Mouse (Mus musculus): ENCODE measurements around the gene Vmn1r232. TPM values are rescaled to one million over a fixed set of nuclear protein-coding genes. Genes with fewer than 3 reads are reported as not detected.

The Vmn1r232 gene
- polyA plus RNA-seq (2017; shearing (Covaris generic)), result not detected

GRCm38 (mm10) chr17:20919614-20920013 lies at the start of gene Vmn1r232:
Gene Vmn1r232, minus strand, starts transcription at chr17:20919714.

GRCm38 (mm10) chr17:20944985-20945891 lies 25.7 kb upstream of the Vmn1r232 start, which contains the start of gene Ppp2r1a:
Gene Ppp2r1a, plus strand, starts transcription at chr17:20945311.

GRCm38 (mm10) chr17:20904991-20905390 lies 14.5 kb downstream of the Vmn1r232 start, which contains the start of gene Vmn1r231:
Gene Vmn1r231, minus strand, starts transcription at chr17:20905091.

Other genes with a start within 250 kb of the Vmn1r232 start
- gene Vmn1r226, start 236.9 kb downstream of the Vmn1r232 start, polyA plus RNA-seq (2017; shearing (Covaris generic)), result not detected
- gene Vmn1r227, start 189.9 kb downstream of the Vmn1r232 start, polyA plus RNA-seq (2017; shearing (Covaris generic)), result not detected
- gene Vmn1r228, start 133.6 kb downstream of the Vmn1r232 start, polyA plus RNA-seq (2017; shearing (Covaris generic)), result not detected
- gene Vmn1r229, start 108.2 kb downstream of the Vmn1r232 start, polyA plus RNA-seq (2017; shearing (Covaris generic)), result not detected
- not detected for gene Vmn1r230, start 79.3 kb downstream of the Vmn1r232 start, polyA plus RNA-seq (2017; shearing (Covaris generic))
- gene Vmn1r231, start 14.6 kb downstream of the Vmn1r232 start, polyA plus RNA-seq (2017; shearing (Covaris generic)), result not detected
- gene Ppp2r1a, start 25.6 kb upstream of the Vmn1r232 start, polyA plus RNA-seq (2017; shearing (Covaris generic)), result 308 TPM
- 0.09 TPM for gene Vmn1r233, start 76.8 kb upstream of the Vmn1r232 start, polyA plus RNA-seq (2017; shearing (Covaris generic))
- gene Zfp160, start 89.2 kb upstream of the Vmn1r232 start, polyA plus RNA-seq (2017; shearing (Covaris generic)), result 20.1 TPM

Data from CD4-positive, CD25-positive, alpha-beta regulatory T cell, adult 9 weeks (primary cell).